Mouse (Mus musculus) adrenal gland, postnatal 36 days (tissue): ENCODE data around the gene Ugt1a6b. TPM values are rescaled to one million over a fixed set of nuclear protein-coding genes. Genes with fewer than 3 reads are reported as not detected.
A peak's percentile ranks its signal among the peaks of the same experiment; 100 is the strongest.
"Not testable (repeated sequence)": the region's sequence is repeated elsewhere in the genome, so short reads cannot be mapped to it uniquely, and the experiment has no call there.

Experiments
- DNase-seq, 2 experiments: peaks; one replicate each; pipeline ENCODE4 v3.0.0; 2021; ENCODE audit warnings: mixed read lengths in 1 of 2
- long read RNA-seq, 2 experiments: library from polyadenylated mRNA; stranded (forward); transcript quantifications; one replicate each; pipeline ENCODE4 v2.0.0; 2021; ENCODE audit warnings: borderline sequencing depth in 2 of 2
- total RNA-seq, 2 experiments: library from RNA; stranded (reverse); gene quantifications; 2 replicates each; pipeline ENCODE4 v1.2.3; 2021

Ugt1a6b gene
- 1 to 10 TPM; 3.6 to 7.5 TPM for total RNA-seq
- long read RNA-seq, experiment 1, result 0 reads
- long read RNA-seq, experiment 2, result 0 reads

GRCm38 (mm10) chr1:88103019-88103418, at the start of gene Ugt1a6b:
Gene Ugt1a6b (plus strand): TSS chr1:88103252.
- DNase-seq, result not testable (repeated sequence)

- DNase-seq, result no peak
Observed at GRCm38 (mm10) chr1:88055088-88055487, 48.0 kb upstream of the Ugt1a6b start, which contains the start of gene Ugt1a10. Gene Ugt1a10 (plus strand): TSS chr1:88055388.

DNA sequence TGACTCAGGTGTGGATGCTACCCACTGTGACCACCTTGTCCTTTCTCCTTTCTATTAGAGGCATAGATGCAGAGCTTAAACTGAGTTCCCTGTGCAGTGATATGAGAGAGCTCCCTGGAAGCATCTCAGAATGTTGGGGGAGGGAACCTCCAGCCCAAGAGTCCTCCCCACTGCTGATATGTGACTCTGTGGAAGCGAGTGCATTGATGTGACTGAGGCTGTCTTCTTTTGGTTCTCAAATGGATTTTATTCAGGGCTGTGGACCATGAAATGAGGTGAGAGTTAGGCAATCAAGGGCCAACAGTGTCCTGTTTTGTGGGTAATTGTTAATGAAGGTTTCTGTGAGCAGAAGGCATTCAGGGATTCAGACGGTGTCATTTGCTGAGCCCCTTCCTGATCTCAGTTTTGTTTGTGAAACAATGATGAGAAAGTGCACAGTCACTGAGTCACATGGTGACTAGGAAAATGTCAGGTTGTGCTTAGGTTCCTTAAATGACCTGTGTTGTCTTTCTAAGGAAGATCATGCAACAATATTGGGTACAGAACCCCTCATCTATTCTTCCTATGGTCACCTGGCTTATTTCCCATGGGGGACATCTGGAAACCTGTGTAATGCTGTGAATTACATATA, 36.5 kb upstream of the Ugt1a6b start:
- not testable (repeated sequence) for DNase-seq

DNA sequence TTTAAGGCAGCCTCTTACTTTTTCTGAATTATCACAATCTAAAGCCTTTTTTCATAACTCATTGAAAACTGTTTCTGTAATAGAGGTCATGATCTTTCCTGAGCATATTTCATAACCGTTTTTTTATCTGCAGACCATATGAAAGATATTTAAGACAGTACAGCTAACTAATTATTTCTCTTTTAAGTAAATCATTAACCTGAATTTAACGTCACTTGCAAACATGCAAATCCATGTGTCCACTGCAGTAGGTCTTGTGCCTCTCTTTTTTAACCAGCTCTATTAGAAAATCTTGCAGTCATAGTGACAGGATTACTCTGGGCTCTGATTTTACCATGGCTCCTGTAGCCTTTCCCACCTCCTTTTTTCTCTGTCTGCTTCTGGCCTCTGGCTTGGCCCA, 32.6 kb upstream of the Ugt1a6b start, which contains the start of gene Ugt1a9:
Ugt1a9 (plus strand) TSS at position 306 of the 400 bp plus-strand sequence.
- no peak for DNase-seq

GRCm38 (mm10) chr1:88070902-88071301, 32.1 kb upstream of the Ugt1a6b start:
- no peak for DNase-seq

GRCm38 (mm10) chr1:88074471-88074870, 28.6 kb upstream of the Ugt1a6b start:
- DNase-seq, result no peak

GRCm38 (mm10) chr1:88077128-88077527, 25.9 kb upstream of the Ugt1a6b start:
- DNase-seq, result no peak

DNA sequence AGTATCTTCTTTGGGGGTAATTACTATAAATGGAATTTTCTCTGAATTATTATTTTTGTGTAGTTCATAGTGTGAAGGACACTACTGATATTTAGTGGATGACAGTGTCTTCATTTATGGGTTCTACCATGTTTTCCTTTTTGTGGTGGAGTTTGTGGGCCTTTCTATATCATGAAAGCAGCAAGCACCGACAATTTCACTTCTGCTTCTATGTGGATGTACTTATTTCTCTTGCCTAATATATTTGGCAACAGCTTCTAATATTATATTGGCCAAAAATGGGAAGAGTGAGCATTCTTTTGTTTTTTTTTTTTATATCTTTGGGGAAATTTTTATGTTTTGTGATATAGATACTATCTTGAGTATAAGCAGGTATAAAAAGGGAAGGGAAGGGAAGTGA, 21.4 kb upstream of the Ugt1a6b start:
- DNase-seq, result no peak

DNA sequence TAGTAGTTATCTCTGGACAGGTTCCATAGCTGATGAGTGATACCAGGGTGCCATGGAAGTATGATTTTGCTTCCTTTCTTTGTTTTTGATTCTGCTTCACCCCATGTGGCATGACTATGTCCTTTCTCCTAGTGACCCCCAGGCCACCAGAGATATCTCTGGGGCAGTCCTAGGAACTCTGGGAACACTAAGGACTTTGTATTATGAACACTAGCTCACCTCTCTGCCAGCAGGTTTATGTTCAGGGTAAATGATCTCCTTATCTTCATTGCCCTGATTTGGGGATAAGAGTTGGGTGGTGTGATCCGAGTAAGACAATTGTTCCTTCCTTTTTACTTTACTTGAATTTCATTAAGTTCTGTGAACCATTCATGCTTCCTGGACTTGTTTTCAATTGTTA, 16.9 kb upstream of the Ugt1a6b start:
- no peak for DNase-seq

GRCm38 (mm10) chr1:88087513-88087912, 15.5 kb upstream of the Ugt1a6b start, which contains the start of gene Ugt1a8:
Gene Ugt1a8 (plus strand): TSS chr1:88087813.
- no peak for DNase-seq

- DNase-seq, result no peak
Observed at GRCm38 (mm10) chr1:88092341-88092740, 10.7 kb upstream of the Ugt1a6b start.

GRCm38 (mm10) chr1:88094270-88094676, 8.8 kb upstream of the Ugt1a6b start:
- DNase-seq, result not testable (repeated sequence)

DNA sequence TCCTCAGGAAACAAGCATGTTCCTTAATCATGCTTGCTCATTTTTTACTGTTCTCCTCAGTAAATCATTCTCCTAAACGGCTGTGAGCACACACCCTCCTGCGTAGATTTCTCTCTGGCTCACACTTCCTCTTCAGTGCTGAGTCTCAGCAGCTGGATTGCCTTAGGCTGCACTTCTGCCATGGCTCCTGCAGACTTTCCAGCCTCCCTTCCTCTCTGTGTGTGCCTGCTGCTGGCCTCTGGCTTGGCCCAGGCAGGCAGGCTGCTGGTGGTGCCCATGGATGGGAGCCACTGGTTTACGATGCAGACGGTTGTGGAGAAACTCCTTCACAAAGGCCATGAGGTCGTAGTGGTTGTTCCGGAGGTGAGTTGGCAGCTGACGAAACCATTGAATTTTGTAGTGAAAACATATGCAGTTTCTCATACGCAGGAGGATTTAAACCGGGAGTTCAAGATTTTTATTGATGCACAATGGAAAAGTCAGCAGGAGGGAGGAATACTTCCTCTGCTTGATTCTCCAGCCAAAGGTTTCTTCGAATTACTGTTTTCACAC, 8.0 kb upstream of the Ugt1a6b start, which contains the start of gene Ugt1a7c:
Ugt1a7c (plus strand) TSS at position 122 of the 552 bp plus-strand sequence.
- DNase-seq, result no peak

GRCm38 (mm10) chr1:88098546-88098945, 4.5 kb upstream of the Ugt1a6b start:
- DNase-seq, result not testable (repeated sequence)

DNA sequence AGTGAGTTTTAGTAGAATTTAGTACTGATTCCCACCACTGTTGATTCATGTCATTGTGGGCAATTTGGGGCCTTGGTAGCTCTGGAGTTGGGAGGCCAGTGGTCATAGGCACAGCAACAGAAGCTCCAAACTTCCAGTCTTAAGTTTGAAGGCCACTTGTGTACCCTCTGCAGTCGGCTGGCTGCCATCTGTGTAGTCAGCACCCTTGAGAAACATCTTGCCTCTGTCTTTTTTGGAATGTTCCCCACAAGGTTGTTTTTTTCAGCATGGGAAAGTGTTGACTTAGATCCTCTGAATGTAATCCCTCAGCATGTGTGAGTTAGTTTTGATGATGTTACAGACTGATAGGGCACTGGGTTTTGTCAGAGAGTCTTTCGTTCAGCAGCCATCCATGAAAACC, 3.4 kb upstream of the Ugt1a6b start:
- peak; percentile 48 for DNase-seq

- not testable (repeated sequence) for DNase-seq
Observed at GRCm38 (mm10) chr1:88103697-88104468, 831 bp downstream of the Ugt1a6b start.

DNA sequence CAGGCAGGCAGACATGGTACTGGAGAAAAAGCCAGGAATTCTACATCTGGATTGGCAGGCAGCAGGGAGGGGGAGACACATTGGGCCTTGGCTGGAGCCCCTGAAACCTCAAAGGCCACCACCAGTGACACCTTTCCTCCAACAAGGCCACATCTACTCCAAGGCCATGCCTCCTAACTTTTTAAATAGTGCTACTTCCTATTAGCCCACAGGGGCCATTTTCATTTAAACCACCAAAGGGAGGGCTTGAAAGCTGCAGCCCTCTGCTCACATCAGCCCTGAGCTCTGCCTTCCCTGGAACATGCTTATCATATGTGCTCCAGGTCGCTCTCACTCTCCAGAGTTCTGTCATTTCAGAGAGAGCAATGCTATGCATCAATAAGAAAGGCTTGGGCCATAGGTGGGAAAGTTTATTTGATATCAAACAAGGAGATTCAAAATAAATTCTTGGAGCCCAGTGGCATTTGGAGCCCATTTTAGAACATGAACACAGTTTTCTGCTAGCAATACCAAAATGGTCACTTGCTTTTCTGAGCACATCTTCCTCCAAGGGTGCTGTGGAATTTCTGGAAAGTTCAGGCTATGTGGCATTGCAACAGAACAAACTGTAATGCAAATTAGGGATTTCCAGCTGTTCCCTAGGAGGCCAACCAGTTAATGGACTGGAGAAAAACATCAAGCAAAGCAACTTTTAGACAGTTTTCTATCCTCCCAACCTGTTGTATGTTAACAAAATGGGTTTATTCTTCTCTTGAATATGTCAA, 1.8 kb downstream of the Ugt1a6b start:
- DNase-seq, result no peak

DNA sequence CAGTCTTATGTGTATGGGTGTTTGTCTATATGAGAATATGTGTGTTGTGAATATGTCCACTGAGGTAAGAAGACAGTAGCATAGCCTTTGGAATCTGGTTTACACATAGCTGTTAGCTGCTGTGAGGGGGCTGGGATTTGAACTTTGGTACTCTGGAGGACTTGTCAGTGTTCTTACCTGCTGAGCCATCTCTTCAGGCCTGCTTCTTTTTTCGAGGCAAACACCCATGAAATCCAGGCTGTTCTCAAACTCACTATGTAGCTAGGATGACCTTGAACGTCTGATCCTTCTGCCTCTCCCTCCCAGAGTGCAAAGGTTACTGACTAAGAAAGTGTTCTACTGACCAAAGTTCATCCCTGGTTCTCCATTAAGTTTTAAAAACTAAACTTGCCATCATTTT, 2.6 kb downstream of the Ugt1a6b start:
- DNase-seq, result no peak

DNA sequence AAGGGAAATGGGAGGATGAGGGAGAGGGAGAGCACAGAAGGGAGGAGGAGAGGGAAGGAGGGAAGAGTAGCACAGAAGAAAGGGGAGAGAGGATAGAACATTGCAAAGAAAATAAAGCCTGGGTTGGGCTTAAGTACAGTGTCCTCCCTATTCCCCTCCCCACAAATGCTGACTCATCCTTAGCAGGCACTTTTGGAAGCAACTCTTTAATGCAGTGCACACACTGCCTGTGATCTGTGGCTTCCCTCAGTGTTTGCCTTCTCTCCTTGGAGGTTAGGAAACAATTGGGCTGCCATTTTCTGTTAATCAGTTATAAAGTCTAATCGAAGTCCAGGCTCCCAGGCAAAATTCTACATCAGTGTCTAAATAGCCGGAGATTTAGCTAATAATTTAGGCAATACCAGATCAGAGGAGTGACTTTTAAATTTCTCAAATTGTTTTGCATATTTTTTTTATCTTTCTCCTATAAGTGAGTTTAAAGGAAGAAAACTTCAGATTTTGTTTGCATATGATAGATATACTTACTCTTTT, 6.0 kb downstream of the Ugt1a6b start:
- not testable (repeated sequence) for DNase-seq

GRCm38 (mm10) chr1:88109604-88110003, 6.6 kb downstream of the Ugt1a6b start:
- DNase-seq, result not testable (repeated sequence)

GRCm38 (mm10) chr1:88112769-88113168, 9.7 kb downstream of the Ugt1a6b start:
- not testable (repeated sequence) for DNase-seq

DNA sequence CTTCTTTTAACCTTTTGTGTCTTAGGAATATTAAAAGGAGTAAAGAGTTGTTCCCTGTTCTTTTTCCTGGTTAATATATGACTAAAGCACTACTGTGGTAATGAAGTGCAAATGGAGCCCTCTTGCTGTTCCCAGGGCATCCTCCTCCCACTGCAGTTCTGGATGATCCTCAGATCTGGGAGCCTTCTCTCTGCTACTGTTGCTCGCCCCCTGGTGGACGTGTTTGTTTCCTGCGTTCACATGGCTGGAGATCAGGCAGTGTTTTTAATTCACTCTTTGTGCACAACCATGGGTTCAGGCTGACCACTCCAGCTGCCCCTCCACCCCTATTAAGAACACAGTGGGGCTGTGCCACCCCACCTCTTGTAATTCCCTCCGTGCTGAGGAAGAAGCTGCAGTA, 17.5 kb downstream of the Ugt1a6b start:
- DNase-seq, result not testable (repeated sequence)
